Mouse (Mus musculus) myocyte (in vitro differentiated cells): Measurements from ENCODE around the gene Mustn1. TPM values are rescaled to one million over a fixed set of nuclear protein-coding genes. Genes with fewer than 3 reads are reported as not detected.

ENCODE experiments used
- H3K27me3 ChIP-seq: one replicate; pipeline ENCODE4 v1.6.1; 2011; ENCODE audit not compliant: control insufficient read depth, insufficient read depth, insufficient read length
- H3K36me3 ChIP-seq: one replicate; pipeline ENCODE4 v1.6.1; 2011; ENCODE audit not compliant: control insufficient read depth, insufficient read depth
- H3K4me2 ChIP-seq: one replicate; pipeline ENCODE4 v1.6.1; 2011; ENCODE audit warnings: low read depth, control low read depth
- H3K4me3 ChIP-seq: one replicate; pipeline ENCODE4 v1.5.1; 2011; ENCODE audit warnings: mild to moderate bottlenecking, control low read depth, moderate library complexity
- H3K79me2 ChIP-seq: one replicate; pipeline ENCODE4 v1.6.1; 2011; ENCODE audit not compliant: control insufficient read depth, insufficient read depth
- H3ac ChIP-seq: one replicate; pipeline ENCODE4 v1.6.1; 2011; ENCODE audit not compliant: control insufficient read depth, insufficient read length
- CEBPB ChIP-seq: IDR thresholded peaks from 2 replicates; pipeline ENCODE4 v1.6.1; 2011; ENCODE audit warnings: mild to moderate bottlenecking, moderate library complexity; ENCODE audit not compliant: poor library complexity, insufficient read depth, severe bottlenecking
- E2F4 ChIP-seq: IDR thresholded peaks from one replicate; pipeline ENCODE4 v1.6.1; 2011; ENCODE audit warnings: mild to moderate bottlenecking, control low read depth, moderate library complexity; ENCODE audit not compliant: insufficient read depth
- MAX ChIP-seq: IDR thresholded peaks from one replicate; pipeline ENCODE4 v1.6.1; 2011; ENCODE audit warnings: low read depth, mild to moderate bottlenecking, control low read depth
- MYOD1 ChIP-seq, 3 experiments: IDR thresholded peaks; one replicate each; pipeline ENCODE4 v1.6.1; 2011; ENCODE audit warnings: control low read depth in 2 of 3, low read depth in 2 of 3, mild to moderate bottlenecking in 2 of 3, moderate library complexity in 1 of 3; ENCODE audit not compliant: insufficient read length in 2 of 3, control insufficient read depth in 1 of 3
- MYOG ChIP-seq, 3 experiments: IDR thresholded peaks; one replicate each; pipeline ENCODE4 v1.6.1; 2011; ENCODE audit warnings: control low read depth in 2 of 3, low read depth in 2 of 3, mild to moderate bottlenecking in 2 of 3; ENCODE audit not compliant: insufficient read length in 2 of 3, control insufficient read depth in 1 of 3, insufficient read depth in 1 of 3
- POLR2A ChIP-seq: IDR thresholded peaks from one replicate; pipeline ENCODE4 v1.6.1; 2011; ENCODE audit warnings: low read depth, mild to moderate bottlenecking, control low read depth, moderate library complexity; ENCODE audit not compliant: insufficient read length
- POLR2AphosphoS2 ChIP-seq: IDR thresholded peaks from one replicate; pipeline ENCODE4 v1.6.1; 2011; ENCODE audit warnings: low read depth, control low read depth; ENCODE audit not compliant: insufficient read length
- REST ChIP-seq: IDR thresholded peaks from one replicate; pipeline ENCODE4 v1.6.1; 2011; ENCODE audit warnings: mild to moderate bottlenecking, control low read depth, moderate library complexity; ENCODE audit not compliant: insufficient read depth, insufficient read length
- SRF ChIP-seq: IDR thresholded peaks from one replicate; pipeline ENCODE4 v1.6.1; 2011; ENCODE audit warnings: low read depth; ENCODE audit not compliant: control insufficient read depth, insufficient read length
- TCF12 ChIP-seq: IDR thresholded peaks from one replicate; pipeline ENCODE4 v1.6.1; 2011; ENCODE audit warnings: mild to moderate bottlenecking, control low read depth; ENCODE audit not compliant: poor library complexity, insufficient read depth, severe bottlenecking
- TCF3 ChIP-seq: IDR thresholded peaks from one replicate; pipeline ENCODE4 v1.6.1; 2011; ENCODE audit warnings: low read depth, control low read depth; ENCODE audit not compliant: insufficient read length
- USF1 ChIP-seq: IDR thresholded peaks from one replicate; pipeline ENCODE4 v1.6.1; 2011; ENCODE audit warnings: low read depth, mild to moderate bottlenecking, control low read depth, moderate library complexity
- polyA plus RNA-seq: library from polyadenylated mRNA; unstranded; fragments of >200 nt; fragmentation: generic; extraction: Trizol; gene quantifications from one replicate; pipeline ENCODE4 v1.2.1, GENCODE M21; 2012; ENCODE audit warnings: missing spikeins

The Mustn1 gene
- polyA plus RNA-seq, 1 experiment = 143 TPM

DNA sequence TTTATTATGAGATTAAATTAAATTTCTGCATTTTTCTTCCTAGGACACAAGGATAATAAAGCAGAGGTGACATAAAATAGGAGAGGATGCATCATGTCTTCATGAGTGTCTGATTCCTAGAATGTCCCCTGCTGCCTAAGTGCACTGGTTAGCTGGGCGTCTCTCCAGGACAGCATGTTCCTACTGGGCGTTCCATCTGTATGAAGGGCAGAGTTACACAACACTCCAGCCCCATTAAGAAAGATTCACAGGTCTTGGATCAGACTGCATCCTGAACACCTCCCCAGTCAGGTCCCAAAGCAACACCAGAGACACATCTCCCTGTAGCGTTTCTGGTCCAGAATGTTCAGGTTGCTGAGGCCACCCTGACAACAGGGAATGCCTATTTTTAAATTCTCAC, 23.7 kb upstream of the Mustn1 start:
- Histone ChIP-seq H3K4me2 (no peak overlapping the region), H3K4me3 (no peak overlapping the region), H3K79me2 (no peaks in the 10 kb centered on the region), H3K36me3 (no peaks in the 10 kb centered on the region), H3ac (no peak overlapping the region), H3K27me3 (no peaks in the 10 kb centered on the region)
- TF ChIP-seq SRF (no peak), TCF12 (no peak), E2F4 (no peak), TCF3 (no peak), POLR2AphosphoS2 (no peak), MYOD1 (IDR thresholded peaks at IDR 0.05; ENCODE audit: control insufficient read depth in 1 of 3, insufficient read length in 2 of 3, low read depth in 2 of 3) (no peak), USF1 (no peak), MAX (no peak), REST (no peak), MYOG (IDR thresholded peaks at IDR 0.05; ENCODE audit: control insufficient read depth in 1 of 3, insufficient read depth in 1 of 3, insufficient read length in 2 of 3, low read depth in 2 of 3) (no peak), POLR2A (no peak), CEBPB (no peak)

DNA sequence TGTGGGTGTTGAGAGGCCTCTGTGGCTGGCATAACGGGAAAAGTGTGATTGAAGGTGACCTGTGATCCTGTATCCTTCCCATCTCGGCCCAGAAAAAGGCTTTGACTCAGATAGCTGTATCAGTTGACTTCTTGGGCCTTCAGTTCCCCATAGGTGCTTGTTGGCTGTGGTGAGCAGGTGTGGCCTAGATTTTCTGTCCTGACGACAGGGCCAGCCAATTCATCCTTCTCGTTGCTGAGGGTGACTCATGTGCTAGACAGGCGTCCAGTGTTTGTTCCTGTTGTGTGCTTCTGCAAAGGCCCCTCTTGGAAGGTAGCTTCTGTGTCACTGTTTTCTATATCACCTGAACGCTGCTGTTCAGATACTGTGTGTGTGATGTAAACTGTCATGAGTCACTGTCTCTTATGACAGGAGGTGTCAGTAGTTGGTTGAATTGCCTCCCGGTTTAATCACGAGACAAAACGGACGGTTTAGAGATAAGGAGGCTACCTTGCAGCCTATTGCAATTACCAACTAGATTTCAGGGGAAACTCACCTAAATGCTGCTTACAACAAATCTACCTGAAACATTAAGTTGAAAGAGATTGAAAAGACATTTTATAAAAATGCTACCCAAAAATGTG, 22.0 kb upstream of the Mustn1 start:
- Histone ChIP-seq H3ac (no peak overlapping the region), H3K4me3 (no peak overlapping the region), H3K4me2 (no peak overlapping the region), H3K27me3 (no peaks in the 10 kb centered on the region), H3K36me3 (no peaks in the 10 kb centered on the region), H3K79me2 (no peaks in the 10 kb centered on the region)
- TF ChIP-seq POLR2AphosphoS2 (no peak), MAX (no peak), CEBPB (no peak), TCF3 (no peak), MYOG (IDR thresholded peaks at IDR 0.05; ENCODE audit: control insufficient read depth in 1 of 3, insufficient read depth in 1 of 3, insufficient read length in 2 of 3, low read depth in 2 of 3) (no peak), POLR2A (no peak), REST (no peak), MYOD1 (IDR thresholded peaks at IDR 0.05; ENCODE audit: control insufficient read depth in 1 of 3, insufficient read length in 2 of 3, low read depth in 2 of 3) (no peak), USF1 (no peak), TCF12 (no peak), SRF (no peak), E2F4 (no peak)

- no peak overlapping the region for H3K4me2 ChIP-seq
- H3K79me2 ChIP-seq = no peaks in the 10 kb centered on the region
- TF ChIP-seq MYOD1 (IDR thresholded peaks at IDR 0.05; ENCODE audit: control insufficient read depth in 1 of 3, insufficient read length in 2 of 3, low read depth in 2 of 3) = no peak
- no peak for TF ChIP-seq MYOG (IDR thresholded peaks at IDR 0.05; ENCODE audit: control insufficient read depth in 1 of 3, insufficient read depth in 1 of 3, insufficient read length in 2 of 3, low read depth in 2 of 3)
- TF ChIP-seq REST = no peak
- no peak for TF ChIP-seq TCF12
- no peaks in the 10 kb centered on the region for H3K36me3 ChIP-seq
- no peak overlapping the region for H3ac ChIP-seq
- H3K4me3 ChIP-seq = no peak overlapping the region
- no peaks in the 10 kb centered on the region for H3K27me3 ChIP-seq
These were observed 21.0 kb upstream of the Mustn1 start for GRCm38 (mm10) chr14:30857990-30858389.

DNA sequence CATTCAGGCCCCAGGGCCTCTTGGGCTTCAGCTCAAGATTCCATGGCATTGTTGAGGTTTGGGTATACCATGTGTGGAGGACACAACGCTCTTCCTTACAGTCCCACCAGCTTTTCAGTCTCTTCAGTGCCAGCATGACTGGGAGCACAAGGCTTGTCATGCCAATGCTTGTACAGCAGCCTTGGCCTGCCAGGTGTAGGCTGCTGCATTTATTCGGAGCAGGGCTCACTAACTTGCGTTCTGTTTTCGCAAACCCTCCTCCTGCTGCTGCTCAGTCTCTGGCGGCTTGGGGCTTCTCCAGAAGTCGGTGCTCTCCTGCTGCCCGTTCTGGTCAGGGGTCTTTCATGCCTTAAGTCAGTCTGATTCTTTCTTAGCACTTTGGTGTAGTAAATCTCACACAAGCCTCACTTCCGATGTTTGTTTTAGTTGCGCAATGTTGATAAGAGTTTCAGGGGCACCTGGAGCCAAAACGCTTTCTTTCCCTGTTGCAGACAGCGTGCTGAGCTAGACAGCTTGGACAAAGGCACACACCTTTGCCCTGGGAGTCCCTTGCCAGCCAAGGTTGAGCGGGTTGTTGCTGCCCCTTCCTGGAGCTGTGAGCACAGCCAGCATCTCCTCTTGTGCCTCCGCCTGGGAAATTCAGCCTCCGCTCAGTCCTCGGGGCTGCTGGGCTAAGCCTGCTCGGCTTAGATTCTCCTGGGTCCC, 17.4 kb upstream of the Mustn1 start:
- no peak overlapping the region for H3K4me2 ChIP-seq
- no peaks in the 10 kb centered on the region for H3K27me3 ChIP-seq
- H3ac ChIP-seq = no peak overlapping the region
- H3K4me3 ChIP-seq = no peak overlapping the region
- no peaks in the 10 kb centered on the region for H3K36me3 ChIP-seq
- H3K79me2 ChIP-seq = no peaks in the 10 kb centered on the region
- no peak for TF ChIP-seq REST
- no peak for TF ChIP-seq POLR2A
- TF ChIP-seq USF1 = no peak
- no peak for TF ChIP-seq CEBPB
- no peak for TF ChIP-seq MYOD1 (IDR thresholded peaks at IDR 0.05; ENCODE audit: control insufficient read depth in 1 of 3, insufficient read length in 2 of 3, low read depth in 2 of 3)
- no peak for TF ChIP-seq TCF12
- no peak for TF ChIP-seq SRF
- no peak for TF ChIP-seq POLR2AphosphoS2
- no peak for TF ChIP-seq TCF3
